In genomic region chr5:138754303-138755120, GRCm38 (mm10) we compare ENCODE assay signal across 8 mouse cellular contexts. TPM values are rescaled to one million over a fixed set of nuclear protein-coding genes. Genes with fewer than 3 reads are reported as not detected.
DNase-seq lines count a peak whose midpoint lies in the region.

Fam20c (plus strand) TSS chr5:138754514.

- DNase-seq in adrenal gland, postnatal 25 days: peak; percentile 91
- peak; percentile 73 for DNase-seq in embryo, embryonic 10.5 days (ENCODE audit: low spot score)
- DNase-seq in gastrocnemius, postnatal 25 days: peak; percentile 89
- peak; percentile 4 for DNase-seq in induced T-regulatory cell, adult 2 months (ENCODE audit: low read depth)
- DNase-seq in left cerebral cortex, adult 8-10 months (ENCODE audit: low spot score in 2 of 2): peak; percentile 66 to 75
- peak; percentile 79 to 89 for DNase-seq in lung, postnatal 4 days
- DNase-seq in right cerebral cortex, adult 18-20 months: peak; percentile 83
- DNase-seq in B cell, adult 2 months: no peak

RNA-seq across cellular contexts. Expression of gene Fam20c, which starts in this region (rescaled TPM):
- 13.2 and 13.8 TPM in 2 replicates for total RNA-seq in adrenal gland, postnatal 25 days (2021)
- 10 to 100 TPM; 14.2 to 19.2 TPM for total RNA-seq in gastrocnemius, postnatal 25 days (2021)
- 10 to 100 TPM; 42.6 to 50.0 (median 47.2) TPM for total RNA-seq in left cerebral cortex, adult 8-10 months (2022)

Comparison
In these comparisons a context has a peak if more than half of its experiments do, and no peak if none do; other contexts are left out.
1. DNase-seq: peak in adrenal gland, postnatal 25 days (single experiment), embryo, embryonic 10.5 days (single experiment), gastrocnemius, postnatal 25 days (single experiment), induced T-regulatory cell, adult 2 months (single experiment), left cerebral cortex, adult 8-10 months (2 of 2), lung, postnatal 4 days (2 of 2) and right cerebral cortex, adult 18-20 months (single experiment); none in B cell, adult 2 months (0 of 2).